Mouse (Mus musculus) left cerebral cortex, postnatal 25 days (tissue): ENCODE results near the gene Olfr474. TPM values are rescaled to one million over a fixed set of nuclear protein-coding genes. Genes with fewer than 3 reads are reported as not detected.
"Not testable (repeated sequence)": the region's sequence is repeated elsewhere in the genome, so short reads cannot be mapped to it uniquely, and the experiment has no call there.

Experiments
- DNase-seq, 2 experiments: peaks; one replicate each; pipeline ENCODE4 v3.0.0; 2022; ENCODE audit warnings: low spot score in 2 of 2, mixed read lengths in 1 of 2
- intact Hi-C: fragments of 180-260 bp; cut with DNase I; formaldehyde crosslinking; loops from one replicate; pipeline ENCODE4 v1.15.1; 2025
- total RNA-seq, 2 experiments: library from RNA; stranded (reverse); gene quantifications; 2 replicates each; pipeline ENCODE4 v1.2.3; 2021

The Olfr474 gene
- not detected for total RNA-seq

DNA sequence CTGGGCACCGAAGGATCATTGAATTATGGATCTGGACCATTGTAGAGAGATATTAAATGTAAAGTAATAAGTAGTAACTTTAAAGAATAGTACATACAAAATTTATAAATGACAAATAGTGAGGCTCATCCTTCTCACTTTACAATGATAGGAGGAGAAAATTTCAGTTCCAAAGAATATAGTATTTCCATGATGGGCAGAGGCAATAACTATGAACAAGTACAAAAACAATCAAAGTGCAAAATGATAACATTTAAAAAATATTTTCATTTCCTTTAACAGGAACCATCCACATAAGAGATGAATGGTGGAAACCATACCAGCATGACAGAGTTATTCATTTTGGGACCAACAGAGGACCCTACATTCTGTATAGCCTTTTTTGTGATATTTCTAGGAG is at the start of gene Olfr474:
Gene Olfr474 (plus strand): TSS at position 301 of the 400 bp plus-strand sequence.
- intact Hi-C loops, result no loop called here
- no peak for DNase-seq

DNA sequence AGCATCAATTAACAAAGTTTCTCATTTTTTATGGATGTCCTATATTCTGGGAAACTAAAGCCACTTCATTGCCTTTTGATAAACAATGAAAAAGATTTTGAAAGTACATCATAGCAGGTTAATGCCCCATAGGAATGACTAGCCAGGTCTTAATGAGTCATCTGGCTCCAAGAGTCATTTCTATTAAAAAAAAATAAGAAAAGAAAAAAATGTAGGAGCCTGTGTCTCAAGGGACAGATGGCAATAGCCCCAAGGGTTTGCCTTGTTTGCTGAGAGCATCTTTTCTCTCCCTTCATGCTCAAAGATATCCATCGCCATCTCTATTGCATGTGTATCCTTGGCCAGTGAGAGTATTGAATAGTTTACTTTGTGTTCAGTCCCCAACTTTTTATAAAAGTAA is 24.3 kb upstream of the Olfr474 start, which contains the start of gene Olfr473:
Gene Olfr473 (plus strand): TSS at position 301 of the 400 bp plus-strand sequence.
- intact Hi-C loops, result no loop called here

DNA sequence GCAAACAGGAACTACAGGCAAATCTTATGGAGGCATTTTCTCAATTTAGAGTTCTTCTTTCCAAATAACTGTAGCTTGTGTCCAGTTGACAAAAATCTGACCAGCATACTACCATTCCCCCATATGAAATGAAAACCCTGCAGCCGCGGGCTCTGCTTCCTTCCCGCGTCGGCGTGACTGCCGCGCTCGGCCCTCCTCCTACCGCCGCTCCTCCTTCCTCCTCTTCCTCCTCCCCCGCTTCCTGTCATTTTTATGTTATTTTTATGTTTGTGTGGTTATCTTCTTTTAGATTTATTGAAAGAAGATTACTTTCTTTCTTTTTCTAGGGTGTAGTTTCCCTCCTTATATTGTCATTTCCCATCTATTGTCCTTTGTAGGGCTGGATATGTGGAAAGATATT is 1.9 kb upstream of the Olfr474 start:
- intact Hi-C loops, DNase-seq: not testable (repeated sequence)

More for the DNA sequence above, 24.3 kb upstream of the Olfr474 start, which contains the start of gene Olfr473:
- DNase-seq, result no peak

DNA sequence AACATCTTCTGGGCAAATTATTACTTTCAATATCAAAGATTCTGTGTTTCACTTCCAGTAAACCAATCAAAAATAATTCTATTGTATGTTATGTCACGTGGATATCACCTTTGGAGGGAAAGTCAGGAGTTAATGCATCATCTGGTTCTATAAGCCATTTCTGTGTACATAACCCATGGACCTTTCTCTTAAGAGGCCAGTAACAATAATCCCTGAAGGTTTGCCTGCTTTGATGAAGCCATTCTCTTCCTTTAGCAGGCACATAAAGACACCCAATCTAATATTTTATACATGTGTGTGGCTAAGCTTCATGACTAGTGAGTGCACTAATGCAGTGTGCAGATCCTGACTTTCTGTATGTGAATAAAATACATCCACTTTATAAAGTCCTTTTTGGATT is 10.1 kb downstream of the Olfr474 start, which contains the start of gene Olfr476:
Gene Olfr476 (plus strand): TSS at position 301 of the 400 bp plus-strand sequence.
- intact Hi-C loops, result no loop called here
- no peak for DNase-seq

DNA sequence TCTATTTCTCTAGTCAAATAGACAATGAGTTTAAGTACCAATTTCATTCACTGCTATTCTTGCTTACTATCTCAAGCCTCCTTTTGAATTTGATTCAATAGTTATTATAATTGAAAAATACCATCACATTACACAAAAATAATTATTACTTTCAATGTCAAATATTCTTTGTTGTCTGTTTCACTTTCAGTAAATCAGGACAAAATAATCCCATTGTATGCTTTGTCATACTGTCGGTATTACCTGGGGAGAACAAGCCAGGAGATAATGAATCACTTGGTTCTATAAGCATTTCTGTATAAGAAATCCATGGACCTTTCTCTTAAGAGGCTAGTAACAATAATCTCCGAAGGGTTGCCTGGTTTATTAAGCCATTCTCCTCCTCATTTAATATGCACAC is 31.9 kb downstream of the Olfr474 start, which contains the start of gene Olfr477:
Gene Olfr477 (plus strand): TSS at position 301 of the 400 bp plus-strand sequence.
- no peak for DNase-seq
- intact Hi-C loops, result no loop called here

Other genes starting within 250 kb of the Olfr474 start
- gene Cyb5r2, start 196.6 kb upstream of the Olfr474 start, total RNA-seq, result not detected
- gene Ovch2, start 153.4 kb upstream of the Olfr474 start, total RNA-seq, result not detected
- not detected for gene Olfr467, start 142.4 kb upstream of the Olfr474 start, total RNA-seq
- not detected for gene Olfr469, start 129.1 kb upstream of the Olfr474 start, total RNA-seq
- not detected for gene Olfr470, start 107.2 kb upstream of the Olfr474 start, total RNA-seq
- not detected for gene Olfr472, start 56.7 kb upstream of the Olfr474 start, total RNA-seq
- gene Olfr473, start 24.2 kb upstream of the Olfr474 start, total RNA-seq, result not detected
- not detected for gene Olfr476, start 10.2 kb downstream of the Olfr474 start, total RNA-seq
- not detected for gene Olfr477, start 32.0 kb downstream of the Olfr474 start, total RNA-seq
- not detected for gene Olfr478, start 79.3 kb downstream of the Olfr474 start, total RNA-seq
- gene Olfr479, start 96.0 kb downstream of the Olfr474 start, total RNA-seq, result not detected
- gene Olfr480, start 112.7 kb downstream of the Olfr474 start, total RNA-seq, result not detected
- gene Olfr481, start 125.2 kb downstream of the Olfr474 start, total RNA-seq, result not detected
- gene Olfr482, start 142.9 kb downstream of the Olfr474 start, total RNA-seq, result 1 to 10 TPM; 1.6 to 1.9 TPM
- gene Olfr483, start 146.2 kb downstream of the Olfr474 start, total RNA-seq, result not detected
- not detected for gene Olfr484, start 172.8 kb downstream of the Olfr474 start, total RNA-seq
- not detected for gene Olfr485, start 205.2 kb downstream of the Olfr474 start, total RNA-seq
- not detected for gene Olfr486, start 218.1 kb downstream of the Olfr474 start, total RNA-seq